Mouse (Mus musculus): ENCODE data around the gene Ints4. TPM values are rescaled to one million over a fixed set of nuclear protein-coding genes. Genes with fewer than 3 reads are reported as not detected.

Gene Ints4
- polyA plus RNA-seq, 1 experiment: 53.3 TPM

DNA sequence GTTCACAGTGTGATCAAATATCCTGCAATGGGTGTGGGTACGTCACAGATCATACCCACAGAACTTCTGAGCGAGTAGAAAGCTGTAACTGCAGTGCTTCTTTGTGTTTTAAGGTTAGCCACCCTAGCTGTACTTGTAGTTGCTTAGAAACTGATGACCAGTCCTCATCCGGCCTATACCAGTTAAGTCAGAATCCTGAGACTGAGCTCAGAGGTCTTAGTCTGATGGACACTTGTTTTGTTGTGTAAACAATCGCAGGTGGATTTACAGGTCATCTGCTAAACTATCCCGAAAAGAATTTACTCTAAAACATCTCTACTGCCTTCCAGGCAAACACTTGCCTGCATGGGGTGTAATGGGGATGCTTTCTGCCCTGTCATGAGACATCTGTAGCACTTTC lies 55.8 kb downstream of the Ints4 start:
- DNase-seq (ENCODE audit: low spot score): no peak

DNA sequence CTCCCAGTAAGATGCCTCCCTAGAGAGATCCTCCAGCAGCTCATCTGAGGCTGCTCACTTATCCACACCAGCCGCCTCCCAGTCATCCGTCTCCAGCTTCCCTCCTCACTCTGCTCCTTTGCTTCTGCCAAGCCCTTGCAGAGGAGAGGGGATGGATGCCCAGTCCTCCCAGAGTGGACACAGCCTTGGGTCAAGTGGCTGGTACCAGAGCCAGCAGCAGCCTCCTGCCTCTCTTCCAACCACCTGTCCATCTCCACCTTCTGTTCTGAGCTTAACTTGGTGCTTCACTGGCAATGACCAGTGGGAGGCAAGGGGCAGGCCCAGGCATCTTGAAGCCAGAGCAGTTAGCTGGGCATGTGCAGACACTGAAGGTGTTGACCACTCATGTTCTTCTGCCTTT lies 65.7 kb downstream of the Ints4 start:
- DNase-seq (ENCODE audit: low spot score): no peak

DNA sequence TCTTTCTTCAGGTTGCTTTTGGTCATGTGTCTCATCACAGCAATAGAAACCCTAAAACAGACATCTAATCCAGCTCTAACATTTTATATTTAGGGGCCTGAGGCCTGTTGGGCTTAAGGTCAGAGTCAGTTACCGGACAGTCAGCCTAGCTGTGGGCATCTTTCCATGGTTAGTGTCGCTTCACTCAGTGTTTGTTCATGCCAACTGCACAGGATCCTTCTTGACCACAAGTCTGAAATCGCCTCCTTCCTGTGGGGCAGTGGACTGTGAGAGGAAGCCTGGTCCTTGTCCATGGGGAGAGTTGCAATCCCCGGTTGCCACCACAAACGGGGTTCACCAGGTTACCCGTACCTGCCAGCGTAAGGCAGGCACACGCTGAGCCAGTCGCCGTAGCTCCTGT lies 68.5 kb downstream of the Ints4 start:
- DNase-seq (ENCODE audit: low spot score): no peak

- no peak for DNase-seq (ENCODE audit: low spot score)
Measured at GRCm38 (mm10) chr7:97550673-97551072, 69.9 kb downstream of the Ints4 start.

GRCm38 (mm10) chr7:97563576-97563975 lies 82.8 kb downstream of the Ints4 start:
- no peak for DNase-seq (ENCODE audit: low spot score)

GRCm38 (mm10) chr7:97569372-97569771 lies 88.6 kb downstream of the Ints4 start:
- DNase-seq (ENCODE audit: low spot score): no peak

DNA sequence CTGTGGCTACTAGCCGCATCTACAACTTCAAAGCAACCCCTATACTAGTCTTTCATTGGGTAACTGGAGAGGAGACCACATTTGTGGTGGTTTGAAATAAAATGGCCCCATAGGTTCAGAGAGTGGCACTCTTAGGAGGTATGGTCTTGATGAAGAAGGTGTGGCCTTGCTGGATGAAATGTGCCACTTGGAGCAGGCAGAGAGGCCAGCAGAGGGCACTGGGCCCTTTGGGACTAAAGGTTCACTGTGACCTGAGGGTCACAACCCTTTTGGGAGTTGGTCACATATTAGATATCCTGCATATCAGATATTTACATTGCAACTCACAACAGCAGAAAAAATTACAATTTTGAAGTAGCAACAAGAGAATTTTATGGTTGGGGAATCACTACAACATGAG lies 89.6 kb downstream of the Ints4 start:
- DNase-seq (ENCODE audit: low spot score): no peak

- peak; percentile 23 for DNase-seq (ENCODE audit: low spot score)
Measured at GRCm38 (mm10) chr7:97578361-97579066, 97.8 kb downstream of the Ints4 start.

DNA sequence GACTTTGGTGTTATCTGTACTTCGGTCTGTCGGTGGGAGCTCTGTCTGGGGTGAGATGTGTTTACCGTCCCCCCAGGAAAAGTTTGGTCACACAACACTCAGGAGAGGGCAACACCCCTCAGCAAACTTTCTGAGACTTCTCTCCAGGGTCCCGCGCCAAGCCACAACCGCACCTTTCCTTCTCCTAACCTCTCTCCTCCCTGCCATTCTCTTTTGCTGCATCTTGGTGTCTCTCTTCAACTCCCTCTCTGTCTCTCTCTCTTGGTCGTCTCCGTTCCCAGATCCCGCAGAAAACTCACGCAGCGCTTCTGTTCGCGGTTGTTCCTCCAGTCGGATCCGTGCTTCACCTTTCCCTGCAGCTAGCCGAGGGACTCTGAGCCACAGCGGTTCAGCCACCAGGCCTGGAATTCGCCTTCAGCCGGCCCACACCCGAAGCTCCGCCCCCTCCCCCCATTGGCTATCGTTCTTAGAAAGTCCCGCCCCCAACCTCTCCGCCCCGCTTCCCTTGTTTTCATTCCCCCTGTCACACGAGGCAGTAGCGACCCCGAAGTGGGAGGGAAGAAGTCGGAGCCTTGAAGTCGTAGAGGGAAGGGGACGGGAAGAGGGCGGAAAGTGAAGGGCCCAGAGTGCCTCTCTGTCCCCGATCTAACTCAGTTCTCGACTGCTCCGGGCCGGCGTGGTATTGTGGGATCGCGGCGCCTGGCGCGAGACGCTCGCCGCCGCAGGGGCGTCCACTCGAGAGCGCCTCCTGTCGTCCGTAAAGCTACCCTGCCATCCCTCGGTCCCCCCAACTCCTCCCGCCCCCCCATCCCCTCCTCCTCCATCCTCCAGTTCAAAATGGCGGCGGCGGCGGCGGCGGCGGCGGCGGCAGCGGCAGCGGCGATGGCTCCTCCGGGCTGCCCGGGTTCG lies 98.6 kb downstream of the Ints4 start, which contains the start of the genes Aamdc and Rsf1:
Aamdc (minus strand) TSS at position 431 of the 909 bp plus-strand sequence.
Rsf1 (plus strand) TSS at position 823 of the 909 bp plus-strand sequence.
- peak; percentile 84 for DNase-seq (ENCODE audit: low spot score)

DNA sequence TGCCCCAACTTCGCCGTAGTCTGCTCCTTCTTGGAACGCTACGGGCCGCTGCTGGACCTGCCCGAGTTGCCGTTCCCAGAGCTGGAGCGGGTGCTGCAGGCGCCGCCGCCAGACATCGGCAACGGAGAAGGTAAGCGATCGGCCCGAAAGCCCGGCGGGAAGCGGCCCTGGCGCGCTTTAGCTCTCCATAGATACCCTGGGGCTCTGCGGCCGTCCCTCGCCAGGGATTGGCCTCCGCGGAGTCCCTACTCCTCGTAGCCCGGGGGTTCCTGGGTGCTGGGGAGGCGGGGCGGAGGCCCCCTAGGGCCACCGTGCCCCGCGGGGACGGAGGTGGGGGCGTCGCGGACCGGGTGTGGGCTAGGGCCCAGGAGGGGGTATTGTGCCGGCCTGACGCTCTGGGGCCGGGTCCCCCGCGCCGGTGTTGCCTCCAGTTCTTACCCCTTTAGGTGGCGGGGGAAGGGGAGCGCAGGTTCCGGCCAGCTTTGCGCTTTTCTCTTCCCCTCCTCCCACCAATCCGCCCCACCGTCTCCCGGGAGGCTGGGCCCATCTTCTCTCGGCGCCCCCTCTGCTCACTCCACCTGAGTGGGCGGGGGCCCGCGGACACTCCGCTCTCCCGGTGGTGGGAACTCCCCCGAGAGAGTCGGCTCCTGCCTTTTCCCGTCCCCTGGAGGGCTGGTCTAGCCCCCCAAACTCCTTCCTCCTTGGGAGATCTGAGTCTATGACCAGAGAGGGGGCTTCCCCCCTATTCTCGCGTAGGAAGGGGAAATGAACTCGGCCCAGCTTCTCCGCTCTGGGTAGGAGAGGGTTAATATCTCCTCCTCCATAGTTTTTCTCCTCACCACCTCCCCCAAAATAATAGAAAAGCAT lies 99.5 kb downstream of the Ints4 start:
- DNase-seq (ENCODE audit: low spot score): peak; percentile 56

- DNase-seq (ENCODE audit: low spot score): peak; percentile 68
Measured at GRCm38 (mm10) chr7:97580843-97581214, 100.1 kb downstream of the Ints4 start.

GRCm38 (mm10) chr7:97588506-97588905 lies 107.8 kb downstream of the Ints4 start:
- DNase-seq (ENCODE audit: low spot score): no peak

DNA sequence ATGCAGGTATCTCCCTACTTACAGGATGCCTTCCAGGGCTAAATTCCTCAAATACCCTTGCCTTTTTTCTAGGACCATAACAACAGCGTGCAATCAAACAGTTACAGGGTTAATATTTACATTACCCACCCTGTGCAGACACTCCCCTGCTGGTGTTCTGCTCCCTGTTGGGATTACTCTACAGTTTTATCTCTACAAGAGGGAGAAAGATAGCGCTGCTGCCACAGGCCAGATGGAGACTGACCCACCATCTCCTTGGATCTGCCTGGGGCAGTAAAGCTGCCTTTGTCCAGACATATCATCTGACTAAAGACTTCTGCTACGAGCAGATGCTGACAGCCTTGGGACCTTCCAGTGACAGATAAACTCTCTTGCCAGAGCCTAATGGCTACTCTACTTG lies 109.7 kb downstream of the Ints4 start:
- no peak for DNase-seq (ENCODE audit: low spot score)

Other genes with a start within 250 kb of the Ints4 start
- 7.5 and 9.3 TPM in 2 replicates for gene Usp35, start 148.9 kb upstream of the Ints4 start, polyA plus RNA-seq (2012; rRNA removed)
- gene Kctd21, start 148.6 kb upstream of the Ints4 start, polyA plus RNA-seq (2012; rRNA removed): 9.2 TPM in 2 replicates
- gene Alg8, start 109.3 kb upstream of the Ints4 start, polyA plus RNA-seq (2012; rRNA removed): 11.0 and 14.4 TPM in 2 replicates
- 148 and 154 TPM in 2 replicates for gene Ndufc2, start 81.0 kb upstream of the Ints4 start, polyA plus RNA-seq (2012; rRNA removed)
- 45.2 and 95.3 TPM in 2 replicates for gene Thrsp, start 63.2 kb upstream of the Ints4 start, polyA plus RNA-seq (2012; rRNA removed)
- 1.2 and 1.4 TPM in 2 replicates for gene Kctd14, start 29.6 kb upstream of the Ints4 start, polyA plus RNA-seq (2012; rRNA removed)
- gene Aamdc, start 98.5 kb downstream of the Ints4 start, polyA plus RNA-seq (2012; rRNA removed): 54.3 and 64.7 TPM in 2 replicates
- gene Rsf1, start 98.9 kb downstream of the Ints4 start, polyA plus RNA-seq (2012; rRNA removed): 6.3 and 12.6 TPM in 2 replicates
- 47.7 and 55.6 TPM in 2 replicates for gene Clns1a, start 215.7 kb downstream of the Ints4 start, polyA plus RNA-seq (2012; rRNA removed)

Measured in urinary bladder, adult 2 months (tissue).